Mouse (Mus musculus) heart, adult 11 months (tissue): Measurements from ENCODE around the gene Klrg2.
A peak's percentile ranks its signal among the peaks of the same experiment; 100 is the strongest.
"Not testable (repeated sequence)": the region's sequence is repeated elsewhere in the genome, so short reads cannot be mapped to it uniquely, and the experiment has no call there.

Experiments
- DNase-seq: peaks from one replicate; pipeline ENCODE4 v3.0.0; 2022

The Klrg2 gene

DNA sequence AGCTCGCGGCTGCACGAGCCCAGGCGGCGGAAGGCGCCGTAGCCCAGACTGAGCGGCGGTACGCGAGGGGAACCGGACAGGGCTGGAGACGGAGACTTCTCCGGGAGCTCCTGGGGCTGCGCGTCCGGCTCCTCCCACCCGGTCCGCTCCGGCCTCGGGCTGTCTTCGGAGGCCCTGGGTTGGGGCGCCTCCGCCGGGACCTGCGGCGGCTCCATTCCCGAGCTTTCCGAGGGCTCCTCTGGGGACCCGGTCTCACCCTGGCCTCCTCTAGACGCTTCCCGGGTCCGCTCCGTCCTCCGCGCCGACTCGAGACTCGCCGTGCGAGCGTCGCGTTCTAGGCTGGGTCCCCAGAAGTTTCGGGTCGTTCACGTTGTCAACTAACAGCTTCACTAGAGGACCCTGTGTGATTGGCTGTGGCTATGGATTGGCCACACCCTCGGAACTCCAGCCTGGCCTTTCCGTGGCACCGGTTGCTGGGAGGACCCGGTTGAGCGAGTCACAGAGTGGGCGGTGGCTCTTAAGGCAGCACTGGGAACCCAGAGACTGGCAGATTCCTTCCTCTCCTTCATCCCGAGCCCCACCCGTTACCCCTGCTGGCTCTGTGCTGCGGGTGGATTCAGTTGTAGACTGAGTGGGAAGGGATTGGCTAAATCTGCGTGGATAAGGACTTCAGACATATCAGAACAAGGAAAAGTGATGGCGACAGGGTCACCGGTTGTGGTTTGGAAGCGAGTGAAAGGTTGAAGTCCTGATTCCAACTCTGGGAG is at the start of gene Klrg2:
Gene Klrg2, minus strand, starts transcription at position 391 of the 767 bp plus-strand sequence.
- DNase-seq, result peak; percentile 99

DNA sequence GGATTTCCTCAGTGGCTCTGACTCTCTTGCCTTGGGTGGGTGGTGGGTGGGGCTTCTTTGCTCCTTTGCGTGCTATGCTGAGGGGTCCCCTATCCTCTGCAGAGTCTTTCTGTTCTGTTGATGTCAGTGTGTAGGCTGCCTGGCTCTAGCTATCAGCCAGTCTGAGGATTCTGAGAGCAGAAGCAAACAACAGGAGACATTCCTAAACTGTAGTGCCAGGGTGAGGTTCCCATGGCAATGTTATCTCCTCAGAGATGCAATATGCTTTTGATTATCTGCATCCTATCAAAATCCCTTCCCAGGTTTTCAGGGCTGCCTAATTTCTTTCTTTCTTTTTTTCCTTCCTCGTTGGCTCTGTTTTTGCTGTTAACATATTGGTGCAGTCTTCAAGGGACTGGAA is 45.5 kb upstream of the Klrg2 start:
- DNase-seq, result no peak

GRCm38 (mm10) chr6:38677629-38678028 is 40.6 kb upstream of the Klrg2 start:
- DNase-seq, result no peak

- DNase-seq, result no peak
These were observed 39.7 kb upstream of the Klrg2 start for GRCm38 (mm10) chr6:38676723-38677122.

GRCm38 (mm10) chr6:38676217-38676616 is 39.2 kb upstream of the Klrg2 start:
- no peak for DNase-seq

- no peak for DNase-seq
These were observed 35.0 kb upstream of the Klrg2 start for GRCm38 (mm10) chr6:38672011-38672410.

DNA sequence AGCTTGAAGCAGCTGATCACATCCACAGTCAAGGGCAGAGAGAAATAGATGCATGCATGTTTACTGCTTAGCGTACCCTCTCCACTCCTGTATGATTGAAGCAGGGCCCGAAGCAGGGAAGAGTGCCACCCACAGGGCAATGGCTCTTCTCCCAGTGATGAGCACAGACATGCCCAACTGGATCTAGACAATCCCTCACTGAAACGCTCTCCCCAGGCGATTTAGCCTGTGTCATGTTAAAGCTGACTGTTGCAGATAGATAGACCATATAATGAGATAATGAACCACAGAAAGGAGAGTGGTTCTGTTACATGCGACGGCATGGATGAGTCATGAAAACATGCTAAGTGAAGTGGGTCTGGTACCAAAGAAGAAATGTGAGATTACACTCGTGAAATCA is 34.2 kb upstream of the Klrg2 start:
- DNase-seq, result no peak

DNA sequence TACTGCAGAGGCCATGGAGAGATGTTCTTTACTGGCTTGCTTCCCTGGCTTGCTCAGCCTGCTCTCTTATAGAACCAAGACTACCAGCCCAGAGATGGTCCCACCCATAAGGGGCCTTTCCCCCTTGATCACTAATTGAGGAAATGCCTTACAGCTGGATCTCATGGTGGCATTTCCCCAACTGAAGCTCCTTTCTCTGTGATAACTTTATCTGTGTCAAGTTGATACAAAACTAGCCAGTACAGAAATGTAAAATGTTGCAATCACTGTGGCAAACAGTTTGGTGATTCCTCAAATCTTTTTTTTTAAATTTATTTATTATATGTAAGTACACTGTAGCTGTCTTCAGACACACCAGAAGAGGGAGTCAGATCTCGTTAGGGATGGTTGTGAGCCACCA is 33.4 kb upstream of the Klrg2 start:
- DNase-seq, result not testable (repeated sequence)

- no peak for DNase-seq
These were observed 32.5 kb upstream of the Klrg2 start for GRCm38 (mm10) chr6:38669580-38669979.

DNA sequence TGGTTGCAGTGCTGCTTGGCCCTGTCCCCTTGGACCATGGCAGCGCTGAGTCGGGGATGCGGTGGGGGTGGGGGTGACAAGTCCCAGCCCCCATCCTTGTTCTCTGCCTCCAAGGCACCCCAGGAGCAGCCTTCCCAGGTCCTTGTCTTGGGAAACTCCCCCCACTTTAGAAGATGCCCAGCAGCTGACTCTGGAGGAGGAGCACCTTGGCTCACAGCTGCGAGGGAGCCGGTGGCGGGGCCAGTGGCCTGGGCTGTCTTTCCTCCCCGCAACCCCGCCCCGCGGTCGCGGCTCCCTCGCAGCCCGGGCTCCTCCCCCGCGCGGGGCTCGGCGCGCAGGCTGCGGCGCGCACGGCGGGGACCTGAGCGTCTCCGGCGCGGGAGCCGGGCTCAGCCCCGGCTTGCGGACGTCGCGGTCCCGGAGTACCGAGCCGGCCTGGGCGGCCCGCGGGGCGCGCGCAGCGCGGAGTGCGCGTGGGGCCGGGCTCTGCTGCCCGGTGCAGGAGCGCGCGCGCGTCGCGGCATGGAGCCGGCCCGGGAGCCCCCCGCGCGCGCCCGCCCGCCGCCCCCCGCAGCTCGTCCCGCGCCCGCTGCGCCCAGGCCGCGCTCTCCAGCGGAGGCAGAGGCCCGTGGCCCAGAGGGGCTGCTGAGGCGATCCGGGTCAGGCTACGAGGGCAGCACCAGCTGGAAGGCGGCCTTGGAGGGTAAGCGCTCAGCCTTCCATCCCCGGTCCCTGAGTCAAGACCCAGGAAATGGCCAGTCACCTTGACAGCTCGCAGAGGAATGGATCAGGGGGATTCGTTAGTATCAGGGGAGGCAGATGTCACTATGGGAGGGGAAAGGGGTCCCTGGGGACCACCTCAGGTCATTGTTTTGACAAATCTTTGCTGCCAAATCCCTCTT is 25.9 kb upstream of the Klrg2 start, which contains the start of gene Clec2l:
Gene Clec2l, plus strand, starts transcription at position 356 of the 902 bp plus-strand sequence.
- DNase-seq, result no peak

DNA sequence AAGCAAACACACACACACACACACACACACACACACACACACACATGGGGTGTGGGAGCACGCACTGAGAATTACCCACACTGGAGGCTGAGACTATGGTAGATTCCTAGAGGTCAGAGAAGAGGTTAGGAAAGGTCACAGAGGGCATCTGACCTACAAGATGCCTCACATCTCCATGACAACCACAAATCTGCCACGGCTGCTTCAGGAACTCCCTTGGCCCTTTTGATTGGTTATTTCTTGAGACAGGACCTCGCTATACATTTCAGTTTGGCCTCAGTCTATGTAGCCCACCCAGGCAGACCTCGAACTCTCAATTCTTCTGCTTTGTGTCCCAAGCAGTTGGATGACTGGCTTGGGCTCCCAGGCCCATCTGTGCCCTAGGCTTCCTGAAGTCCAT is 24.6 kb upstream of the Klrg2 start:
- no peak for DNase-seq

DNA sequence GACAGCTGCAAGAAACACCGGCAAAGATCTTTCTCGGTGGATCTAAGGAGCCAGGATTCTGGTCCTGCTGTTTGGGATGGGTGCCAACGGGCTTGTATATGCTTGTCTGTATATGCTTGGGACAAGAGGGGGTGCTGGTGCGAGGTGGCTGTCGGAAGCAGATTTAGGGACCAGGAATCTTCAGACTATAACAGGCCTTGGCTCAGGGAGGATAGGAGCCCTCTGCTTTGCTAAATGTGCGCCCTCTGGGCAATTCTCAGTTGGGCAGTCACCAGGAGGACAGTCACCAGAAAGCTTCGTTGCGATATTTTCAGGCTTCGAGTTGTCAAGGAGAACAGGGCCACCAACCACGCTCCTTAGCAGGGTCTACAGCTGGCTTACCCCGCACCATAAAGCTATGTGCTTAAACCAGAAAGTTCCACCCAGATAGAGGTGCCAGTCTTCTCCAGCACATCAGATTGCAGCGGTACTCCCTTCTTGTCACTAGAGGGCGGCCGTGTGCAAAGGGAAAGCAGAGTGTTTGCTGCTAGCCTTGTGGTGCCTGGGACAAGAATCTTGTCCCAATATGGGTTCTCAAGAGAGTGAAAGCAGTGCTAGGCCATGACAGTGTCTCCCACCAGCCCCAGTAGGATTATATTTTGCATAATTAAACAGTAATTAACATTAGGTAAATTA is 13.4 kb upstream of the Klrg2 start:
- no peak for DNase-seq

- DNase-seq, result no peak
These were observed 12.5 kb upstream of the Klrg2 start for GRCm38 (mm10) chr6:38649545-38649944.

DNA sequence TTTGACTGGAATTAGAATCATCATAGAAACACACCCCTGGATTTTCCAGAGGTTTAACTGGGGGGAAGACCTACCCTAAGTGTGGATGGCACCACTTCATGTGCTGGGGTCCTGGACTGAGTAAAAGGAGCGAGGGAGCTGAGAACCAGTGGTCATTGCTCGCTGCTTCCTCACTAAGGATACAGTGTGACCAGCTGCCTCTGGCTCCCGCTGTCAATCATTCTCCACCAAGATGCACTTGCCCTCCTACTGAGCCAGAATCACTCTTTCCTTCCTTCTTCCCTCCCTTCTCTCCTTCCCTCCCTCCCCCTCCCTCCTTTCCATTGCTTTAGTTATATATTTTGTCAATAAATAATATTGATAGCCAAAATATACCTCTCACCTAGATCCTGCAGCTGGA is 6.0 kb upstream of the Klrg2 start:
- no peak for DNase-seq

GRCm38 (mm10) chr6:38642593-38642992 is 5.6 kb upstream of the Klrg2 start:
- DNase-seq, result no peak

GRCm38 (mm10) chr6:38641645-38642044 is 4.6 kb upstream of the Klrg2 start:
- DNase-seq, result no peak

DNA sequence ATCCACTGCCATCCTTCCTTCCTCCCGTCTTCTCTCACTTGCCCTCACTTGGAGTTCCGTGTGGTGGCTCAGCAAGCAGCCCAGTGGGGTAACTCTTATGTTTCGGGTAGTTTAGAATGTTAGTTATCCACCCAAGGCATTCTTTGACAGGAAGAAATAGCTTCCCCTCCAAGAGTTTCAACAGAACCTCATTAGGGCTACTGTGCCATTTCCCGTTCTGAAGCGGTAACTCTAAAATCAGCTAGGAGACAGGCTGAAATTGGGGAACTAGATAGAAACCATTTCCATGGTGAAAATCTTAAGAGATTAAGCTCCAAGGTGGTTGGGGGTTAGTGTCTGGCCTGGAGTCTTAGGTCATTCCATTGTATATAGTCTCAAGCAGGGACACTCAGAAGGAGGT is 4.2 kb upstream of the Klrg2 start:
- no peak for DNase-seq

- DNase-seq, result no peak
These were observed 3.4 kb upstream of the Klrg2 start for GRCm38 (mm10) chr6:38640401-38640800.

- DNase-seq, result peak; percentile 94
These were observed 846 bp downstream of the Klrg2 start for GRCm38 (mm10) chr6:38635941-38636851.

- peak; percentile 61 for DNase-seq
These were observed 2.6 kb downstream of the Klrg2 start for GRCm38 (mm10) chr6:38634461-38634860.

GRCm38 (mm10) chr6:38632826-38633225 is 4.2 kb downstream of the Klrg2 start:
- peak; percentile 51 for DNase-seq

- peak; percentile 75 for DNase-seq
These were observed 7.5 kb downstream of the Klrg2 start for GRCm38 (mm10) chr6:38629556-38629955.
